Mouse (Mus musculus): ENCODE data around the gene Tpbgl. TPM values are rescaled to one million over a fixed set of nuclear protein-coding genes. Genes with fewer than 3 reads are reported as not detected.

Gene Tpbgl
- total RNA-seq, 2 experiments from 2014 or later = 0.07 TPM; not detected in 1

- no peak for ATAC-seq (ENCODE audit: poor library complexity, severe bottlenecking)
Observed at GRCm38 (mm10) chr7:99644701-99645100, 17.8 kb upstream of the Tpbgl start.

- ATAC-seq (ENCODE audit: poor library complexity, severe bottlenecking) = no peak
Observed at GRCm38 (mm10) chr7:99642078-99642477, 15.2 kb upstream of the Tpbgl start.

- no peak for ATAC-seq (ENCODE audit: poor library complexity, severe bottlenecking)
Observed at GRCm38 (mm10) chr7:99641245-99641644, 14.3 kb upstream of the Tpbgl start.

GRCm38 (mm10) chr7:99633966-99634665 is 7.2 kb upstream of the Tpbgl start:
- no peak for ATAC-seq (ENCODE audit: poor library complexity, severe bottlenecking)

DNA sequence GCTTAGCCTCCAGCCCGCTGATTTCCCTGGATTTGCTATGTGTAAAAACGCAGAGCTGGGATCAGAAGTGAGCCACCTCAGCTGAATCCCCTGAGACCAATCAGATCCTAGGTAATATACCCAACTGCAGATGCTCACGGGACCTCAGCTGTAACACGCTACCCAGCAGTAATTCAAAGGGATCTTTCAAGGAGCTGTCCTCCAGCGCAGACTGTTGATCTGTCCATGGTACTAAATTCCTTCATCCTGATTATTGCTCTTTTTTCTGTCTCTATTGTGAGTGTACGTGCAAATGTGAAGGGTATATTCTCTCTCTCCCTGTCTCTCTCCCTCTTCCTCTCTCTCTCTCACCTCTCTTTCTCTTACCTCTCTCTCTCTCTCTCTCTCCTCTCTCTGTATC is 5.4 kb upstream of the Tpbgl start:
- no peak for ATAC-seq (ENCODE audit: poor library complexity, severe bottlenecking)

- no peak for ATAC-seq (ENCODE audit: poor library complexity, severe bottlenecking)
Observed at GRCm38 (mm10) chr7:99627366-99627765, 463 bp upstream of the Tpbgl start.

- peak; percentile 97 for ATAC-seq (ENCODE audit: poor library complexity, severe bottlenecking)
Observed at GRCm38 (mm10) chr7:99625722-99626375, 1.1 kb downstream of the Tpbgl start.

- ATAC-seq (ENCODE audit: poor library complexity, severe bottlenecking) = no peak
Observed at GRCm38 (mm10) chr7:99618860-99619259, 8.0 kb downstream of the Tpbgl start.

- ATAC-seq (ENCODE audit: poor library complexity, severe bottlenecking) = no peak
Observed at GRCm38 (mm10) chr7:99618264-99618663, 8.6 kb downstream of the Tpbgl start.

GRCm38 (mm10) chr7:99607632-99608031 is 19.3 kb downstream of the Tpbgl start:
- ATAC-seq (ENCODE audit: poor library complexity, severe bottlenecking) = no peak

GRCm38 (mm10) chr7:99606766-99607165 is 20.1 kb downstream of the Tpbgl start:
- no peak for ATAC-seq (ENCODE audit: poor library complexity, severe bottlenecking)

- no peak for ATAC-seq (ENCODE audit: poor library complexity, severe bottlenecking)
Observed at GRCm38 (mm10) chr7:99606303-99606702, 20.6 kb downstream of the Tpbgl start.

DNA sequence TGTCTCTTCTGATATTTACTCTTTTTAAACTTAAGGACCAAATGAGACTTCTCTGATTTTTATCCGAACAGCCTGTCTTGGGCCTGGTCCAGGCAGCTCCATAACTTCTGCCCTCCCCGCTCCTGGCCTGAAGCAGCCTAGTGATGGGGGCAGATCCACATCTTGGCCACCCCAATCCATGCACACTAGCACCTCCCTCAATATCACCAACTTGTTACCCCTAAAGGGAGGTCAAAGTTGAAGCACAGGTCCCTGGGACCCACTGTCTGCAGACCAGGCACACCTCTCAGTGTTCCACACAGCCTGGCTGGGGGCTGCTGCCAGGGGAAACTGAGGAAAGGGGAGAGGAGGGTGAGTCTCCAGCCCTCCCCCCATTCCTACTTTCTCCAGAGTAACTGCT is 21.8 kb downstream of the Tpbgl start:
- ATAC-seq (ENCODE audit: poor library complexity, severe bottlenecking) = no peak

GRCm38 (mm10) chr7:99603875-99604662 is 22.8 kb downstream of the Tpbgl start:
- ATAC-seq (ENCODE audit: poor library complexity, severe bottlenecking) = no peak

- no peak for ATAC-seq (ENCODE audit: poor library complexity, severe bottlenecking)
Observed at GRCm38 (mm10) chr7:99598722-99599121, 28.2 kb downstream of the Tpbgl start.

GRCm38 (mm10) chr7:99593868-99594803 is 32.8 kb downstream of the Tpbgl start:
- ATAC-seq (ENCODE audit: poor library complexity, severe bottlenecking) = peak; percentile 54

- no peak for ATAC-seq (ENCODE audit: poor library complexity, severe bottlenecking)
Observed at GRCm38 (mm10) chr7:99592669-99593068, 34.2 kb downstream of the Tpbgl start.

- ATAC-seq (ENCODE audit: poor library complexity, severe bottlenecking) = no peak
Observed at GRCm38 (mm10) chr7:99590646-99591045, 36.3 kb downstream of the Tpbgl start.

- ATAC-seq (ENCODE audit: poor library complexity, severe bottlenecking) = peak; percentile 53; the same call in 1 of the 2 replicates
Observed at GRCm38 (mm10) chr7:99590064-99590463, 36.8 kb downstream of the Tpbgl start.

GRCm38 (mm10) chr7:99585976-99586375 is 40.9 kb downstream of the Tpbgl start:
- ATAC-seq (ENCODE audit: poor library complexity, severe bottlenecking) = no peak

- no peak for ATAC-seq (ENCODE audit: poor library complexity, severe bottlenecking)
Observed at GRCm38 (mm10) chr7:99583625-99584024, 43.3 kb downstream of the Tpbgl start.
